Mouse (Mus musculus) inflammation-experienced regulatory T-cells, adult 6 months (primary cell): ENCODE measurements around the gene Slc24a5. TPM values are rescaled to one million over a fixed set of nuclear protein-coding genes. Genes with fewer than 3 reads are reported as not detected.

Experiments
- ATAC-seq: one replicate; pipeline ENCODE4 v1.8.0; 2017
- polyA plus RNA-seq, 3 experiments: library from polyadenylated mRNA; unstranded; fragments of 100-300 nt; shearing (Covaris generic); gene quantifications; one replicate each; pipeline ENCODE4 v1.2.1; 2017

Slc24a5 gene
- polyA plus RNA-seq, 3 experiments from 2014 or later: 2.5 to 16.6 (median 13.2) TPM

DNA sequence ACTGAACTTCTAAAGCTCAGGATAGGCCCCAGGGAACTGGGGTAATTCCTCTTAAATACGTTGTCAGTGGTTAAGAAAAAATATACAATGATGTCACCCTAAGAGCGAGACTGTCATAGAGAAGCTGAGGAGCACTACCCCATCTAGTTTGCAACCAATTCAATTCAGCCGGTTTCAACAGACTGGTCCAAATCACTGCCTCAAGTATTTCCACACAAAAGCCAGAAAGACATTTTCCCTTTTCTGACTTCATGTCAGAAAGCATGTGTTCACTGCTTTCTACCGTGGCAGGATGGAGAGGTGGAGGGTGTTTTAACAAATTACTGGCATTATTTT, 54.3 kb downstream of the Slc24a5 start:
- ATAC-seq: no peak

DNA sequence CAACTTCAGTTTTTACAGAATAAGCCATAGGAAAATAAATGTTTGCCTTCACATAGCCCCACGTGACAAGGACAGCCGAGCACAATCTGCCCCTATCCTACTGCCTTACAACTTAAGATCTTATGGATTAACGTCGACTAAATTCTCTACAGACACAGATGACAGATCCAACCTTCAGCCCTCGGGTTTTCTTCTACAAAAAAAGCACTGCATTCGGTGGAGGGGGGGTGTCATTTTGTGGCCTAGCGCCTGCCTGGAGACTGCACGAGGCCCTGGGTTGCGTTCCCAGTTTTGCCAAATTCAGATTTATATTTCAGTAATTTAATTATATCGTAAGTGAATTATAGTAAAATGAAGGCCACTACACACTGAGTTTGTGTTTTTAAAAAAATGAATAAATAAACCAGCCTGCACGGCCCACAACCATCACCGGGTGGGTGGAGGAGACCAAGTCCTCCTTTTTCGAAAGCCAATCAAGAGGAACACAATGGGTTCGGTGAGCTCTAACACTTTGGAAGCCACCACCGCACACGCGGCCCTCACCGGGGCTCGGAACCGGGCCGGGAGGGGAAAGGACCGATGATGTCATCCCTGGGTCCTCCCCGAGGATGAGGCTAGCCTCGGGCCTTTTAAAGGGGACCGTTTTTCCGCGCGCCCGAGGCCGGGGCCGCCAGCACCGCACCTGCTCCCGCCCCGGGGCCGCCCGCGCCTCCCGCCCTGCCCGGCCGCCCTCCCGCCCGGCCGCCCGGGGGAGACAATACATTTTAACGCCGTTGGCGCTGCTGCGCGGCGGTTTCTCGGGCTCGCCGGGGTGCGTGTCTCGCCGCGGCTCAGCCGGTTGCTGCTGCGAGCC, 54.9 kb downstream of the Slc24a5 start:
- ATAC-seq: peak; percentile 59

DNA sequence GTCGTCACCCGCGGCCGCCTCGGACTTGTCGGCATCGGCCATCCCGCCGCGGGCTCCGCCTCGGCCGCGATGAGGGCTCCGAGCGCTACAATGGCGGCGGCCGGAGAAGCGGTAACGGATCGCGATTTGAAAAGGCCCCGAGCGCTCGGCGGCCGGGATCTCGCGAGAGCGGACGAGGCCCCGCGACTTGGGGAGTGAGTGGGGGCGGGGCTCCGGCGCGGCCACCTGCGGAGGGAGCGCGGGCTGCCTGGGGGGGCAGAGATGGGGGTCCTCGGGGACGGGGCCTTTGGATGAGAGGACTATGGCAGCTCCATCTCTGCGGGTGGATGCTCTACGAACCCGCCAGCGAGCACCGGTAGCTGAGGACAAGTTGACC, 55.5 kb downstream of the Slc24a5 start, which contains the start of gene Myef2:
TSS of gene Myef2 (minus strand) at position 185 of the 376 bp plus-strand sequence.
- peak; percentile 93 for ATAC-seq

DNA sequence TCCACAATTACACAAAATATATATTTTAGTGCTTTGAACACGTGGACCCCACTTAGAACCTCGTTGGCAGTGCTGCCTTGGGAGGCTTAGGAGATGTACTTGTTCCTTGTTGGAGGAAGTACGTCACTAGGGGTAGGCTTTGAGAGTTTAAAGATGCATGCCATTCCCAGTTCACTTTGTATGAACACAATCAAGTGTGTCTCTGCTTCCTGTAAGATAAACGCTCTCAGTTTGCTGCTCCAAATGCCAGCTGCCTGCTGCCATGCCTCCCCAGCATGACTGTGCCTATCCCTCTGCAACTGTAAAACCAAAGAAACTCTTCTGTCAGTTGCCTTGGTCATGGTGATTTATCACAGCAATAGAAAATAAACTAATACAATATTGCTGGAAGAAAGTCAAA, 57.9 kb downstream of the Slc24a5 start:
- no peak for ATAC-seq

DNA sequence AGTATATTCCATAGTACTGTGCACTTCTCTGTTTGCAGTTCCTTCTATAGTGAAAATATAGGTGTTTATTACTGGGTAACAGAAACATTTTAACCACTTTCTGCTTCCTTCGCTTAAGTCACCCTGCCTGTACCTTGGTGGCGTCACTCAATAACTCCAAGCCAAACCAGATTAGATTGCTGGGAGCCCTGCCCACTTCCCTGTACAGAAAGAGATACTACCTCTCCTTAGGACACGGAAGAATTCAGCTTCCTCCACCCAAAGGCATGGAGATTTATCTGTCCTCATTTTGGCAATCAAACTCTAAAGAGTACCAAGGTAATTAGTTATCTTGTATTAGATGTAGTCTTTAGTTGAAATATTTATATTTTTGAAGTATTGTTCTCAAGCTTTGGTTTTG, 58.9 kb downstream of the Slc24a5 start:
- ATAC-seq: no peak

DNA sequence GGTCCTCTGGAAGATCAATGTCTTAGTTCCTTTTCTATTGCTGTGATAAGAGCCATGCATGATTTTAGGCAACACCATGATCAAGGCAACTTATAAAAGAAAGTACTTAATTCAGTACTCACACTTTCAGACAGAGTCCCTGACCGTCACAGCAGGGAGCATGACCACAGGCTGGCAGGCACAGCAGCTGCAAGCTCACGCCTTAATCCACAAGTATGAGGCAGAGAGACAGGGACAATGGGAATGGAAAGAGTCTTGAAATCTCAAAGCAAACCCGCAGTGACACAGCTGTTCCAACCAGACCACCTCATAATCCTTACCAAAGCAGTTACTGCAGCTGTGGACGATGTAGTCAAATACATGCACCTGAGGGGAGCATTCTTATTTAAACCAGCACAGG, 66.2 kb downstream of the Slc24a5 start:
- no peak for ATAC-seq

DNA sequence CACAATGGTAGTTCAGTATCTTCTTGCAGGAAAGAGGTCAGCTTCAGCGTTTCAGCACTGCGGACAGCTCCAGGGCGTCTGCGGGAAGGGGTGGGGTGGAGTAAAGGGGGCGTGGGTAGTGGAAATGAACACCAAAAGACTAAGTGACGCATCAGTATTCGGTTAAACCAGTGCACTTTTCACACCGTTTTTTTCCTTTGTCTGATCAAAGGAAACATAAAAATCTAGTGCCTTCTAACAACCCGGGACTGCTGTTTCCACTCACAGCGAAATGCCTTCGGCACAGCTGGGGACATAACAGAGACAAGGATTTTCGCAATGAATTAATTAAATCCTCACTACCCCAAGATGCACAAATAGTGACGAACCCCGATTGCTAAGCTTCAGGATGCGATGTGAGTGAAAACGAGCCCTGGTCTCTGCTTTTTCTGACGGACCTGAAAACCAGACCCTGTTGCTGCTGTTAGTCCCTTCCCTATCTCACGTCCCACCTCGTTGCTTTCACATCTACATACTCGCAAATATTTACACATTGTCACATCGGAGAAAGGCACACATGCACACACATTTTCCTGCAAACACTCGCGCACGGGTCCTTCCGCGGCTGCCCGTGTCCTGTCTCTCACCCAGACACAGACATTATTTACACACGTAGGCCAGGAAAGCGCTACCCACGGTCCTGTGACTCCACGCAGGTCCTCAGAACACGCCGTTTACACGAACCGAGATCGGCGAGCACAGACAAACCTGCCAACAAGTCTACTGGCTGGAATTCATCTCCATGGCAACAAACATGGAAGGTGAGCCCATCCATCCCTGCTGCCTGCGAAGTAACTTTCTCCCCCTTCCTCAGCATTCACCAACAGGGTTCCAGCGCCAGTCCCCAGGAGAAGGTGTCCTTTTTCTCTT, 68.2 kb downstream of the Slc24a5 start, which contains the start of gene Ctxn2:
TSS of gene Ctxn2 (plus strand) at position 790 of the 909 bp plus-strand sequence.
- ATAC-seq: peak; percentile 46

DNA sequence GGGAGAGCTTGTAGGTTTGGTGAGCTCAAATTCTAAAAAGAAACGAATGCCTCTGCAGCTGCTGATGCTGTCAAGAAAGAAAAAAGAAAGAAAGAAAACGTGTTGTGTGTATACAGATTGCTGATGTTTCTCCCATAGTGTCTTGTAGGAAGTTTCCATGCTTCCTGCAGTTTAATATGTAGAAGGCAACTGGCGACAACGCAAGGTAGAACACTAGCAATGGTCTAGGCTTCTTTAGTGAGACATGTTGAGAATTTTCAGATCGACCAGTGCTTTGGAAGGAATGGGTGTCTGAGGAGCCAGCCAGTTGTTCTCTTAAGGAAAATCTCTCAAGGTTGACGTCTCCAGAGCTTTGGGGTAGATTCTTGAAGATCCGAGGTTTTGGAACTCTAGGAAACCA, 68.9 kb downstream of the Slc24a5 start:
- ATAC-seq: no peak

Other genes starting within 250 kb of the Slc24a5 start
- gene Myef2, start 55.5 kb downstream of the Slc24a5 start, polyA plus RNA-seq: 10 to 100 TPM; 36.4 to 48.8 (median 41.0) TPM
- gene Ctxn2, start 68.6 kb downstream of the Slc24a5 start, polyA plus RNA-seq: not detected
- not detected for gene Slc12a1, start 84.4 kb downstream of the Slc24a5 start, polyA plus RNA-seq
- 100 to 1,000 TPM in 1 of 3 experiments, 10 to 100 TPM in 2; 40.9 to 169 (median 51.5) TPM for gene Dut, start 179.1 kb downstream of the Slc24a5 start, polyA plus RNA-seq